Mouse (Mus musculus) thymus, adult 2 months (tissue): Measurements from ENCODE around the gene Sox6. TPM values are rescaled to one million over a fixed set of nuclear protein-coding genes. Genes with fewer than 3 reads are reported as not detected.

Source experiments
- DNase-seq: peaks from one replicate; pipeline ENCODE4 v3.0.0; 2021
- H3K27ac ChIP-seq: fragments of 200-500 bp; 2 replicates; pipeline ENCODE4 v1.5.1; 2012; ENCODE audit warnings: low read length, control low read depth; ENCODE audit not compliant: control insufficient read depth, insufficient read depth
- H3K27me3 ChIP-seq: fragments of 200-500 bp; 2 replicates; pipeline ENCODE4 v1.6.1; 2012; ENCODE audit warnings: mild to moderate bottlenecking, low read length, moderate library complexity, mixed read lengths; ENCODE audit not compliant: control insufficient read depth, insufficient read depth
- H3K36me3 ChIP-seq: fragments of 200-500 bp; 2 replicates; pipeline ENCODE4 v1.6.1; 2012; ENCODE audit warnings: mild to moderate bottlenecking, low read length, moderate library complexity; ENCODE audit not compliant: control insufficient read depth, insufficient read depth
- H3K4me1 ChIP-seq: fragments of 200-500 bp; replicated peaks from 2 replicates; pipeline ENCODE4 v1.6.1; 2012; ENCODE audit warnings: low read length; ENCODE audit not compliant: control insufficient read depth, insufficient read depth
- H3K4me3 ChIP-seq: fragments of 200-500 bp; 2 replicates; pipeline ENCODE4 v1.5.1; 2012; ENCODE audit warnings: mild to moderate bottlenecking, low read length, control low read depth, moderate library complexity; ENCODE audit not compliant: control insufficient read depth, insufficient read depth
- CTCF ChIP-seq: fragments of 200-500 bp; IDR thresholded peaks from 2 replicates; pipeline ENCODE4 v1.5.1; 2012; ENCODE audit warnings: mild to moderate bottlenecking, control low read depth, low read length, moderate library complexity, borderline replicate concordance; ENCODE audit not compliant: control insufficient read depth, poor library complexity, insufficient read depth; ENCODE audit errors: extremely low read depth
- POLR2A ChIP-seq: fragments of 200-500 bp; IDR thresholded peaks from 2 replicates; pipeline ENCODE4 v1.6.1; 2012; ENCODE audit warnings: mild to moderate bottlenecking, low read length, control low read depth, moderate library complexity; ENCODE audit not compliant: control insufficient read depth, poor library complexity, insufficient read depth; ENCODE audit errors: extremely low read depth
- WGBS: fragments of 180-500 bp; shearing (Covaris S2); methylation state at CpG from one replicate; pipeline ENCODE4 v1.1.7; 2018; 5-methylcytosine and 5-hydroxymethylcytosine counted together
- polyA plus RNA-seq: library from polyadenylated mRNA; depleted of rRNA; stranded (reverse); fragments of >200 nt; gene quantifications from 2 replicates; pipeline ENCODE4 v1.2.3, GENCODE M21; 2012

The Sox6 gene
- polyA plus RNA-seq, 1 experiment: 2.1 TPM

GRCm38 (mm10) chr7:115939292-115939691, 99.3 kb downstream of the Sox6 start:
- H3K27me3 ChIP-seq: no peaks in the 10 kb centered on the region

DNA sequence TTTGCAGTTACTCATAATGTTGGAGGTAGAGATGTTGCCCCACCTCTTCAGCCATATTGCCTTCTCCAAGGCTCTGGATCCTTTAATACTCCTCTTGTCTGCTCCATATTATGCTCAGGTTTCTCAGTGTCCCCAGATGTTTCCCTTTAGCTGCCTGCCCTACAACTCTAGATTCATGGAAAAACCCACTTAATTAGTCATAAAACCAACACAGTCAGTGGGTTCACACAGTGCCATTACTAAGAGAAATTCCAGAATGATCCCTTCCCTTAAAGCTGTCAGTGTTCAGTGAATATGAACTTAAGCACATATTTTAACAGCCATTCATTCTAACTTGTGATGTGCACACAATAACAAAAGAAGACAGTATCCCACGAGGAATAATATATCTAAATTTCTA, 101.7 kb downstream of the Sox6 start:
- DNase-seq: no peak
- H3K4me1 ChIP-seq: no peaks in the 10 kb centered on the region
- 89% methylated on average over 1 of the region's 1 CpGs for WGBS
- no peak overlapping the region for H3K27ac ChIP-seq
- no peaks in the 10 kb centered on the region for H3K36me3 ChIP-seq
- H3K27me3 ChIP-seq: no peaks in the 10 kb centered on the region
- no peak for TF ChIP-seq POLR2A
- no peak for TF ChIP-seq CTCF
- no peak overlapping the region for H3K4me3 ChIP-seq

More at GRCm38 (mm10) chr7:115939292-115939691, 99.3 kb downstream of the Sox6 start:
- DNase-seq: no peak
- H3K4me1 ChIP-seq: no peaks in the 10 kb centered on the region
- TF ChIP-seq POLR2A: no peak
- TF ChIP-seq CTCF: no peak
- H3K27ac ChIP-seq: no peak overlapping the region
- H3K4me3 ChIP-seq: no peak overlapping the region
- WGBS: 94% methylated on average over 5 of the region's 5 CpGs
- no peaks in the 10 kb centered on the region for H3K36me3 ChIP-seq

DNA sequence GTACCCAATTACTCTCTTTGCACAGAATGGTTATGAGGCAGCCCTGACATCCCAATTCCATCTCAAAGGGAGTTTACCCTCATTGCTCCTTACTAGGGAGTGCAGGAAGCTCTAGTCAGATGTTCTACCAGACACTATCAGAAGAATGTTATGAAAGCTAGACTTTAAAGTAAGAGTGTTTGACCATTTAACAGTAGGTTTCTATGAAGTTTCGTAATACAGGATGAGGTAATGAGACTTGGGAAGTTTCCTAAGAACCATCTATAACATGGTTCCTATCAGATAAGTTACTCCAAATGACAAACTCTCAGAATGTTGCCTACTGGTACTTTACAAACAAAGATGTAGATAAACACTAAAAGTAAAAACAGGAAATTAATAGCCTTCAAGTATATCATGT, 123.3 kb downstream of the Sox6 start:
- Histone ChIP-seq H3K4me3 (no peak overlapping the region), H3K36me3 (no peaks in the 10 kb centered on the region), H3K27ac (no peak overlapping the region), H3K4me1 (no peaks in the 10 kb centered on the region), H3K27me3 (no peaks in the 10 kb centered on the region)
- no peak for TF ChIP-seq CTCF
- no peak for TF ChIP-seq POLR2A
- 95% methylated on average over 1 of the region's 1 CpGs for WGBS
- no peak for DNase-seq

GRCm38 (mm10) chr7:115910313-115910712, 128.3 kb downstream of the Sox6 start:
- H3K36me3 ChIP-seq: no peaks in the 10 kb centered on the region
- WGBS: 91% methylated on average over 1 of the region's 1 CpGs
- H3K27ac ChIP-seq: no peak overlapping the region
- no peak for DNase-seq
- TF ChIP-seq POLR2A (no peak), CTCF (no peak)
- no peak overlapping the region for H3K4me3 ChIP-seq
- no peaks in the 10 kb centered on the region for H3K4me1 ChIP-seq
- H3K27me3 ChIP-seq: no peaks in the 10 kb centered on the region

GRCm38 (mm10) chr7:115904798-115905207, 133.8 kb downstream of the Sox6 start:
- DNase-seq: no peak
- Histone ChIP-seq H3K4me1 (no peaks in the 10 kb centered on the region), H3K27me3 (no peaks in the 10 kb centered on the region), H3K36me3 (no peaks in the 10 kb centered on the region), H3K27ac (no peak overlapping the region), H3K4me3 (no peak overlapping the region)
- WGBS: 93% methylated on average over 9 of the region's 9 CpGs
- no peak for TF ChIP-seq POLR2A
- TF ChIP-seq CTCF: no peak

- H3K36me3 ChIP-seq: no peaks in the 10 kb centered on the region
- TF ChIP-seq POLR2A (no peak), CTCF (no peak)
- 77% methylated on average over 5 of the region's 5 CpGs for WGBS
- DNase-seq: no peak
- H3K27me3 ChIP-seq: no peaks in the 10 kb centered on the region
- no peak overlapping the region for H3K4me3 ChIP-seq
- no peak overlapping the region for H3K27ac ChIP-seq
- no peaks in the 10 kb centered on the region for H3K4me1 ChIP-seq
Observed at GRCm38 (mm10) chr7:115903931-115904797, 134.4 kb downstream of the Sox6 start.
